Mouse (Mus musculus): ENCODE results near the gene Rnf166. TPM values are rescaled to one million over a fixed set of nuclear protein-coding genes. Genes with fewer than 3 reads are reported as not detected.
A peak's percentile ranks its signal among the peaks of the same experiment; 100 is the strongest.

The Rnf166 gene
- 11.5 and 15.1 TPM in 2 replicates for polyA plus RNA-seq (2015; fragmentation: Nextera tagmentation; extraction: Ambion mirVana)

GRCm38 (mm10) chr8:122475580-122476320 lies at the start of gene Rnf166, which contains the start of gene Ctu2:
Gene Rnf166 (minus strand): TSS chr8:122476064.
Gene Ctu2 (plus strand): TSS chr8:122476143.
- H3K27me3 ChIP-seq, result no peaks in the 10 kb centered on the region
- peaks cover 40% of the 10 kb centered on the region for H3K36me3 ChIP-seq (replicated peaks)
- H3K4me2 ChIP-seq, result peak within 1 kb of the TSS; percentile 97
- peak within 1 kb of the TSS; percentile 83 for H3K27ac ChIP-seq (replicated peaks)
- peaks cover 49% of the 10 kb centered on the region for H3K4me1 ChIP-seq (replicated peaks)
- H3K9me3 ChIP-seq (replicated peaks), result no peaks in the 10 kb centered on the region
- peak within 1 kb of the TSS; percentile 97 for H3K4me3 ChIP-seq (replicated peaks)
- peak; percentile 81 for ATAC-seq (ENCODE audit: insufficient read depth)
- peak within 1 kb of the TSS; percentile 87 for H3K9ac ChIP-seq
- under 1% methylated on average over 102 of the region's 103 CpGs for WGBS (ENCODE audit: insufficient replicate concordance)

GRCm38 (mm10) chr8:122525004-122525403 lies 49.1 kb upstream of the Rnf166 start:
- H3K4me1 ChIP-seq (replicated peaks), result peaks cover 76% of the 10 kb centered on the region

GRCm38 (mm10) chr8:122524506-122524905 lies 48.6 kb upstream of the Rnf166 start:
- Histone ChIP-seq H3K4me2 (peak overlapping the region; percentile 60), H3K9ac (peak overlapping the region; percentile 17; the same call in 1 of the 2 replicates), H3K4me1 (replicated peaks) (peaks cover 81% of the 10 kb centered on the region), H3K4me3 (replicated peaks) (0 out of 2 replicates have a peak overlapping the region, but pooled peaks have one; percentile 17), H3K27me3 (no peaks in the 10 kb centered on the region), H3K27ac (replicated peaks) (peak overlapping the region; percentile 79), H3K36me3 (replicated peaks) (peaks cover 38% of the 10 kb centered on the region), H3K9me3 (replicated peaks) (no peaks in the 10 kb centered on the region)
- ATAC-seq (ENCODE audit: insufficient read depth), result 0 out of 2 replicates have a peak, but pooled peaks have one; percentile 8
- WGBS (ENCODE audit: insufficient replicate concordance), result 83% methylated on average over 6 of the region's 6 CpGs

More at GRCm38 (mm10) chr8:122525004-122525403, 49.1 kb upstream of the Rnf166 start:
- ATAC-seq (ENCODE audit: insufficient read depth), result peak; percentile 85
- H3K27me3 ChIP-seq, result no peaks in the 10 kb centered on the region
- H3K4me3 ChIP-seq (replicated peaks), result peak overlapping the region; percentile 17
- 37% methylated on average over 6 of the region's 6 CpGs for WGBS (ENCODE audit: insufficient replicate concordance)
- H3K4me2 ChIP-seq, result peak overlapping the region; percentile 60
- no peaks in the 10 kb centered on the region for H3K9me3 ChIP-seq (replicated peaks)
- peaks cover 42% of the 10 kb centered on the region for H3K36me3 ChIP-seq (replicated peaks)
- H3K9ac ChIP-seq, result peak overlapping the region; percentile 43; the same call in 1 of the 2 replicates
- H3K27ac ChIP-seq (replicated peaks), result peak overlapping the region; percentile 79

GRCm38 (mm10) chr8:122523652-122524360 lies 47.9 kb upstream of the Rnf166 start:
- Histone ChIP-seq H3K27ac (replicated peaks) (peak overlapping the region; percentile 79), H3K4me1 (replicated peaks) (peaks cover 88% of the 10 kb centered on the region), H3K9ac (0 out of 2 replicates have a peak overlapping the region, but pooled peaks have one; percentile 17), H3K9me3 (replicated peaks) (no peaks in the 10 kb centered on the region), H3K36me3 (replicated peaks) (peaks cover 32% of the 10 kb centered on the region), H3K4me3 (replicated peaks) (no peak overlapping the region; the same call in 1 of the 2 replicates), H3K27me3 (no peaks in the 10 kb centered on the region), H3K4me2 (peak overlapping the region; percentile 19)
- 47% methylated on average over 23 of the region's 23 CpGs for WGBS (ENCODE audit: insufficient replicate concordance)
- ATAC-seq (ENCODE audit: insufficient read depth), result no peak

- Histone ChIP-seq H3K27ac (replicated peaks) (peak overlapping the region; percentile 79), H3K9me3 (replicated peaks) (no peaks in the 10 kb centered on the region), H3K4me3 (replicated peaks) (no peak overlapping the region; the same call in 1 of the 2 replicates), H3K4me1 (replicated peaks) (peaks cover 94% of the 10 kb centered on the region), H3K27me3 (no peaks in the 10 kb centered on the region), H3K36me3 (replicated peaks) (peaks cover 29% of the 10 kb centered on the region), H3K9ac (no peak overlapping the region), H3K4me2 (peak overlapping the region; percentile 19)
- no peak for ATAC-seq (ENCODE audit: insufficient read depth)
- 53% methylated on average over 14 of the region's 14 CpGs for WGBS (ENCODE audit: insufficient replicate concordance)
Measured at GRCm38 (mm10) chr8:122522796-122523651, 47.2 kb upstream of the Rnf166 start.

- H3K27me3 ChIP-seq, result no peaks in the 10 kb centered on the region
- peaks cover 33% of the 10 kb centered on the region for H3K36me3 ChIP-seq (replicated peaks)
- ATAC-seq (ENCODE audit: insufficient read depth), result no peak
- H3K4me2 ChIP-seq, result no peak overlapping the region
- no peak overlapping the region; the same call in 1 of the 2 replicates for H3K9ac ChIP-seq
- peaks cover 91% of the 10 kb centered on the region for H3K4me1 ChIP-seq (replicated peaks)
- H3K4me3 ChIP-seq (replicated peaks), result no peak overlapping the region
- H3K9me3 ChIP-seq (replicated peaks), result no peaks in the 10 kb centered on the region
- WGBS (ENCODE audit: insufficient replicate concordance), result 54% methylated on average over 11 of the region's 11 CpGs
- H3K27ac ChIP-seq (replicated peaks), result peak overlapping the region; percentile 59
Measured at GRCm38 (mm10) chr8:122520611-122521010, 44.7 kb upstream of the Rnf166 start.

- peaks cover 41% of the 10 kb centered on the region for H3K36me3 ChIP-seq (replicated peaks)
- H3K4me3 ChIP-seq (replicated peaks), result no peak overlapping the region
- ATAC-seq (ENCODE audit: insufficient read depth), result no peak
- no peaks in the 10 kb centered on the region for H3K9me3 ChIP-seq (replicated peaks)
- no peak overlapping the region for H3K9ac ChIP-seq
- H3K4me1 ChIP-seq (replicated peaks), result peaks cover 63% of the 10 kb centered on the region
- WGBS (ENCODE audit: insufficient replicate concordance), result 22% methylated on average over 6 of the region's 6 CpGs
- no peak overlapping the region for H3K4me2 ChIP-seq
- peak overlapping the region; percentile 48 for H3K27ac ChIP-seq (replicated peaks)
- H3K27me3 ChIP-seq, result no peaks in the 10 kb centered on the region
Measured at GRCm38 (mm10) chr8:122517541-122518190, 41.8 kb upstream of the Rnf166 start.

GRCm38 (mm10) chr8:122515699-122516098 lies 39.8 kb upstream of the Rnf166 start:
- ATAC-seq (ENCODE audit: insufficient read depth), result no peak
- H3K9me3 ChIP-seq (replicated peaks), result no peaks in the 10 kb centered on the region
- H3K4me1 ChIP-seq (replicated peaks), result peaks cover 64% of the 10 kb centered on the region
- no peak overlapping the region for H3K9ac ChIP-seq
- no peak overlapping the region for H3K4me2 ChIP-seq
- H3K27me3 ChIP-seq, result no peaks in the 10 kb centered on the region
- WGBS (ENCODE audit: insufficient replicate concordance), result 86% methylated on average over 14 of the region's 14 CpGs
- no peak overlapping the region for H3K4me3 ChIP-seq (replicated peaks)
- no peak overlapping the region for H3K27ac ChIP-seq (replicated peaks)
- H3K36me3 ChIP-seq (replicated peaks), result peaks cover 55% of the 10 kb centered on the region

- H3K27ac ChIP-seq (replicated peaks), result no peak overlapping the region; the same call in 1 of the 2 replicates
- peaks cover 46% of the 10 kb centered on the region for H3K4me1 ChIP-seq (replicated peaks)
- H3K4me3 ChIP-seq (replicated peaks), result no peak overlapping the region
- ATAC-seq (ENCODE audit: insufficient read depth), result no peak
- WGBS (ENCODE audit: insufficient replicate concordance), result 77% methylated on average over 7 of the region's 7 CpGs
- H3K36me3 ChIP-seq (replicated peaks), result peaks cover 76% of the 10 kb centered on the region
- no peaks in the 10 kb centered on the region for H3K9me3 ChIP-seq (replicated peaks)
- no peak overlapping the region for H3K9ac ChIP-seq
- H3K4me2 ChIP-seq, result no peak overlapping the region
- no peaks in the 10 kb centered on the region for H3K27me3 ChIP-seq
Measured at GRCm38 (mm10) chr8:122512392-122512791, 36.5 kb upstream of the Rnf166 start.

GRCm38 (mm10) chr8:122511552-122511951 lies 35.7 kb upstream of the Rnf166 start:
- H3K9ac ChIP-seq, result no peak overlapping the region
- H3K9me3 ChIP-seq (replicated peaks), result no peaks in the 10 kb centered on the region
- H3K36me3 ChIP-seq (replicated peaks), result peaks cover 75% of the 10 kb centered on the region
- WGBS (ENCODE audit: insufficient replicate concordance), result 77% methylated on average over 16 of the region's 16 CpGs
- H3K4me1 ChIP-seq (replicated peaks), result peaks cover 38% of the 10 kb centered on the region
- no peak overlapping the region for H3K27ac ChIP-seq (replicated peaks)
- no peak overlapping the region for H3K4me3 ChIP-seq (replicated peaks)
- no peaks in the 10 kb centered on the region for H3K27me3 ChIP-seq
- H3K4me2 ChIP-seq, result no peak overlapping the region
- ATAC-seq (ENCODE audit: insufficient read depth), result no peak

All from liver, embryonic 15.5 days (tissue).